Mouse (Mus musculus): ENCODE results near the gene Clns1a.

The Clns1a gene

GRCm38 (mm10) chr7:97696506-97697254, at the start of gene Clns1a:
Gene Clns1a, plus strand, starts transcription at chr7:97696634.
- peak; percentile 99 for DNase-seq

- DNase-seq = no peak
Observed at GRCm38 (mm10) chr7:97647656-97648055, 48.8 kb upstream of the Clns1a start.

GRCm38 (mm10) chr7:97650729-97651128, 45.7 kb upstream of the Clns1a start:
- no peak for DNase-seq

GRCm38 (mm10) chr7:97656144-97656543, 40.3 kb upstream of the Clns1a start:
- peak; percentile 42 for DNase-seq

- DNase-seq = no peak
Observed at GRCm38 (mm10) chr7:97661634-97662033, 34.8 kb upstream of the Clns1a start.

GRCm38 (mm10) chr7:97679239-97679638, 17.2 kb upstream of the Clns1a start:
- no peak for DNase-seq

GRCm38 (mm10) chr7:97687831-97688230, 8.6 kb upstream of the Clns1a start:
- DNase-seq = no peak

GRCm38 (mm10) chr7:97695441-97695840, 993 bp upstream of the Clns1a start:
- DNase-seq = peak; percentile 48

GRCm38 (mm10) chr7:97696133-97696505, 315 bp upstream of the Clns1a start:
- no peak for DNase-seq

GRCm38 (mm10) chr7:97700173-97700572, 3.7 kb downstream of the Clns1a start:
- DNase-seq = peak; percentile 43

GRCm38 (mm10) chr7:97701106-97701505, 4.7 kb downstream of the Clns1a start:
- DNase-seq = peak; percentile 23

GRCm38 (mm10) chr7:97707123-97707522, 10.7 kb downstream of the Clns1a start:
- DNase-seq = peak; percentile 87

- peak; percentile 72 for DNase-seq
Observed at GRCm38 (mm10) chr7:97707809-97708208, 11.4 kb downstream of the Clns1a start.

GRCm38 (mm10) chr7:97709204-97709603, 12.8 kb downstream of the Clns1a start:
- peak; percentile 87 for DNase-seq

- no peak for DNase-seq
Observed at GRCm38 (mm10) chr7:97714651-97715050, 18.2 kb downstream of the Clns1a start.

- DNase-seq = no peak
Observed at GRCm38 (mm10) chr7:97717326-97717725, 20.9 kb downstream of the Clns1a start.

- DNase-seq = no peak
Observed at GRCm38 (mm10) chr7:97719078-97719477, 22.6 kb downstream of the Clns1a start.

GRCm38 (mm10) chr7:97720109-97720508, 23.7 kb downstream of the Clns1a start:
- no peak for DNase-seq

- DNase-seq = no peak
Observed at GRCm38 (mm10) chr7:97722278-97722918, 26.0 kb downstream of the Clns1a start.

GRCm38 (mm10) chr7:97723646-97724538, 27.5 kb downstream of the Clns1a start:
- DNase-seq = no peak

- DNase-seq = no peak
Observed at GRCm38 (mm10) chr7:97725401-97725800, 29.0 kb downstream of the Clns1a start.

- no peak for DNase-seq
Observed at GRCm38 (mm10) chr7:97726080-97726479, 29.6 kb downstream of the Clns1a start.

GRCm38 (mm10) chr7:97726778-97727177, 30.3 kb downstream of the Clns1a start:
- DNase-seq = no peak

Measured in heart, adult 11 months (tissue).